Mouse (Mus musculus) myocyte (in vitro differentiated cells): Measurements from ENCODE around the gene Sgk2.
A peak's percentile ranks its signal among the peaks of the same experiment; 100 is the strongest.

Source experiments
- CEBPB ChIP-seq: IDR thresholded peaks from 2 replicates; pipeline ENCODE4 v1.6.1; 2011; ENCODE audit warnings: mild to moderate bottlenecking, moderate library complexity; ENCODE audit not compliant: poor library complexity, insufficient read depth, severe bottlenecking
- E2F4 ChIP-seq: IDR thresholded peaks from one replicate; pipeline ENCODE4 v1.6.1; 2011; ENCODE audit warnings: mild to moderate bottlenecking, control low read depth, moderate library complexity; ENCODE audit not compliant: insufficient read depth
- MAX ChIP-seq: IDR thresholded peaks from one replicate; pipeline ENCODE4 v1.6.1; 2011; ENCODE audit warnings: low read depth, mild to moderate bottlenecking, control low read depth
- MYOD1 ChIP-seq, 3 experiments: IDR thresholded peaks; one replicate each; pipeline ENCODE4 v1.6.1; 2011; ENCODE audit warnings: control low read depth in 2 of 3, low read depth in 2 of 3, mild to moderate bottlenecking in 2 of 3, moderate library complexity in 1 of 3; ENCODE audit not compliant: insufficient read length in 2 of 3, control insufficient read depth in 1 of 3
- MYOG ChIP-seq, 3 experiments: IDR thresholded peaks; one replicate each; pipeline ENCODE4 v1.6.1; 2011; ENCODE audit warnings: control low read depth in 2 of 3, low read depth in 2 of 3, mild to moderate bottlenecking in 2 of 3; ENCODE audit not compliant: insufficient read length in 2 of 3, control insufficient read depth in 1 of 3, insufficient read depth in 1 of 3
- POLR2A ChIP-seq: IDR thresholded peaks from one replicate; pipeline ENCODE4 v1.6.1; 2011; ENCODE audit warnings: low read depth, mild to moderate bottlenecking, control low read depth, moderate library complexity; ENCODE audit not compliant: insufficient read length
- POLR2AphosphoS2 ChIP-seq: IDR thresholded peaks from one replicate; pipeline ENCODE4 v1.6.1; 2011; ENCODE audit warnings: low read depth, control low read depth; ENCODE audit not compliant: insufficient read length
- REST ChIP-seq: IDR thresholded peaks from one replicate; pipeline ENCODE4 v1.6.1; 2011; ENCODE audit warnings: mild to moderate bottlenecking, control low read depth, moderate library complexity; ENCODE audit not compliant: insufficient read depth, insufficient read length
- SRF ChIP-seq: IDR thresholded peaks from one replicate; pipeline ENCODE4 v1.6.1; 2011; ENCODE audit warnings: low read depth; ENCODE audit not compliant: control insufficient read depth, insufficient read length
- TCF12 ChIP-seq: IDR thresholded peaks from one replicate; pipeline ENCODE4 v1.6.1; 2011; ENCODE audit warnings: mild to moderate bottlenecking, control low read depth; ENCODE audit not compliant: poor library complexity, insufficient read depth, severe bottlenecking
- USF1 ChIP-seq: IDR thresholded peaks from one replicate; pipeline ENCODE4 v1.6.1; 2011; ENCODE audit warnings: low read depth, mild to moderate bottlenecking, control low read depth, moderate library complexity

- no peak for TF ChIP-seq REST
- TF ChIP-seq POLR2A: peak; percentile 65
- TF ChIP-seq USF1: no peak
- peak; percentile 75 for TF ChIP-seq SRF
- no peak for TF ChIP-seq CEBPB
- peak in 2 of 3 experiments; percentile 10 to 25 for TF ChIP-seq MYOD1 (IDR thresholded peaks at IDR 0.05; ENCODE audit: control insufficient read depth in 1 of 3, insufficient read length in 2 of 3, low read depth in 2 of 3)
- TF ChIP-seq MAX: no peak
- no peak for TF ChIP-seq E2F4
- peak in 2 of 3 experiments; percentile 29 to 35 for TF ChIP-seq MYOG (IDR thresholded peaks at IDR 0.05; ENCODE audit: control insufficient read depth in 1 of 3, insufficient read depth in 1 of 3, insufficient read length in 2 of 3, low read depth in 2 of 3)
- no peak for TF ChIP-seq TCF12
- TF ChIP-seq POLR2AphosphoS2: peak; percentile 49
Measured at GRCm38 (mm10) chr2:163016916-163017743, 30.0 kb downstream of the Sgk2 start, which contains the start of gene Ift52.
